Mouse (Mus musculus) heart, embryonic 12.5 days (tissue): ENCODE data around the gene Peli2. TPM values are rescaled to one million over a fixed set of nuclear protein-coding genes. Genes with fewer than 3 reads are reported as not detected.
A peak's percentile ranks its signal among the peaks of the same experiment; 100 is the strongest.

ENCODE experiments used
- ATAC-seq: fragments of 200-750 bp; cut with Nextera tagmentation; 2 replicates; pipeline ENCODE4 v1.8.0; 2017; ENCODE audit warnings: moderate TSS enrichment, moderate library complexity; ENCODE audit not compliant: insufficient number of reproducible peaks, low FRiP score
- H3K27ac ChIP-seq: fragments of 300-500 bp; sonication (generic); 2 replicates; pipeline ENCODE4 v1.5.1; 2016; ENCODE audit warnings: mild to moderate bottlenecking, moderate library complexity; ENCODE audit not compliant: poor library complexity, severe bottlenecking
- H3K27me3 ChIP-seq: fragments of 300-500 bp; sonication (generic); replicated peaks from 2 replicates; pipeline ENCODE4 v1.6.1; 2016; ENCODE audit warnings: mild to moderate bottlenecking, moderate library complexity
- H3K36me3 ChIP-seq: fragments of 300-500 bp; sonication (generic); 2 replicates; pipeline ENCODE4 v1.6.1; 2016; ENCODE audit warnings: mild to moderate bottlenecking, moderate library complexity
- H3K4me1 ChIP-seq: fragments of 300-500 bp; sonication (generic); replicated peaks from 2 replicates; pipeline ENCODE4 v1.6.1; 2016; ENCODE audit warnings: mild to moderate bottlenecking
- H3K4me2 ChIP-seq: fragments of 300-500 bp; sonication (generic); 2 replicates; pipeline ENCODE4 v1.6.1; 2016; ENCODE audit warnings: mild to moderate bottlenecking, moderate library complexity
- H3K4me3 ChIP-seq: fragments of 300-500 bp; sonication (generic); 2 replicates; pipeline ENCODE4 v1.5.1; 2016; ENCODE audit warnings: mild to moderate bottlenecking
- H3K9ac ChIP-seq: fragments of 300-500 bp; sonication (generic); 2 replicates; pipeline ENCODE4 v1.6.1; 2016; ENCODE audit warnings: mild to moderate bottlenecking, moderate library complexity
- H3K9me3 ChIP-seq: fragments of 300-500 bp; sonication (generic); replicated peaks from 2 replicates; pipeline ENCODE4 v1.6.1; 2016; ENCODE audit warnings: mild to moderate bottlenecking, moderate library complexity
- WGBS: fragments of 180-500 bp; shearing (Covaris S2); methylation state at CpG from one replicate; pipeline ENCODE4 v1.1.7; 2016; 5-methylcytosine and 5-hydroxymethylcytosine counted together
- polyA plus RNA-seq: library from polyadenylated mRNA; unstranded; fragments of >200 nt; fragmentation: Nextera tagmentation; extraction: Ambion mirVana; gene quantifications from 2 replicates; pipeline ENCODE4 v1.2.1, GENCODE M21; 2016

The Peli2 gene
- polyA plus RNA-seq, 1 experiment from 2014 or later = 4.3 TPM

- no peak for ATAC-seq
- Histone ChIP-seq H3K4me1 (peaks cover 7% of the 10 kb centered on the region; the same call in 1 of the 2 replicates), H3K36me3 (no peaks in the 10 kb centered on the region), H3K4me2 (no peak overlapping the region), H3K9ac (no peak overlapping the region), H3K4me3 (no peak overlapping the region), H3K27ac (no peak overlapping the region), H3K9me3 (no peaks in the 10 kb centered on the region), H3K27me3 (no peaks in the 10 kb centered on the region)
- WGBS = 71% methylated on average over 12 of the region's 12 CpGs
Measured at GRCm38 (mm10) chr14:48171268-48171667, 50.6 kb downstream of the Peli2 start.

GRCm38 (mm10) chr14:48172026-48172425, 51.4 kb downstream of the Peli2 start:
- H3K9me3 ChIP-seq = no peaks in the 10 kb centered on the region
- H3K27ac ChIP-seq = no peak overlapping the region
- H3K36me3 ChIP-seq = no peaks in the 10 kb centered on the region
- H3K4me1 ChIP-seq = peaks cover 7% of the 10 kb centered on the region; the same call in 1 of the 2 replicates
- peak; percentile 57; the same call in 1 of the 2 replicates for ATAC-seq
- no peaks in the 10 kb centered on the region for H3K27me3 ChIP-seq
- WGBS = 53% methylated on average over 8 of the region's 8 CpGs
- H3K4me2 ChIP-seq = no peak overlapping the region
- no peak overlapping the region for H3K9ac ChIP-seq
- H3K4me3 ChIP-seq = no peak overlapping the region

GRCm38 (mm10) chr14:48172876-48173275, 52.3 kb downstream of the Peli2 start:
- H3K27me3 ChIP-seq = no peaks in the 10 kb centered on the region
- peaks cover 7% of the 10 kb centered on the region; the same call in 1 of the 2 replicates for H3K4me1 ChIP-seq
- ATAC-seq = no peak
- H3K4me3 ChIP-seq = no peak overlapping the region
- no peaks in the 10 kb centered on the region for H3K36me3 ChIP-seq
- no peak overlapping the region for H3K27ac ChIP-seq
- H3K4me2 ChIP-seq = no peak overlapping the region
- H3K9me3 ChIP-seq = no peaks in the 10 kb centered on the region
- H3K9ac ChIP-seq = no peak overlapping the region
- 86% methylated on average over 8 of the region's 8 CpGs for WGBS

- Histone ChIP-seq H3K9ac (no peak overlapping the region), H3K4me2 (no peak overlapping the region), H3K27me3 (no peaks in the 10 kb centered on the region), H3K27ac (no peak overlapping the region), H3K36me3 (no peaks in the 10 kb centered on the region), H3K4me3 (no peak overlapping the region), H3K4me1 (peaks cover 7% of the 10 kb centered on the region; the same call in 1 of the 2 replicates), H3K9me3 (no peaks in the 10 kb centered on the region)
- WGBS = 82% methylated on average over 9 of the region's 9 CpGs
- no peak for ATAC-seq
Measured at GRCm38 (mm10) chr14:48173840-48174239, 53.2 kb downstream of the Peli2 start.

- no peaks in the 10 kb centered on the region for H3K27me3 ChIP-seq
- H3K4me1 ChIP-seq = peaks cover 7% of the 10 kb centered on the region; the same call in 1 of the 2 replicates
- no peak for ATAC-seq
- H3K4me3 ChIP-seq = no peak overlapping the region
- H3K4me2 ChIP-seq = no peak overlapping the region
- H3K9ac ChIP-seq = no peak overlapping the region
- no peaks in the 10 kb centered on the region for H3K9me3 ChIP-seq
- H3K27ac ChIP-seq = no peak overlapping the region
- 83% methylated on average over 4 of the region's 4 CpGs for whole genome bisulfite sequencing
- no peaks in the 10 kb centered on the region for H3K36me3 ChIP-seq
Measured at GRCm38 (mm10) chr14:48174356-48174755, 53.7 kb downstream of the Peli2 start.

- ATAC-seq = no peak
- Histone ChIP-seq H3K27ac (no peak overlapping the region), H3K4me3 (no peak overlapping the region), H3K9ac (no peak overlapping the region), H3K4me1 (peaks cover 7% of the 10 kb centered on the region; the same call in 1 of the 2 replicates), H3K4me2 (no peak overlapping the region), H3K27me3 (no peaks in the 10 kb centered on the region), H3K9me3 (no peaks in the 10 kb centered on the region), H3K36me3 (no peaks in the 10 kb centered on the region)
- 83% methylated on average over 8 of the region's 8 CpGs for WGBS
Measured at GRCm38 (mm10) chr14:48175115-48175514, 54.5 kb downstream of the Peli2 start.

- H3K9me3 ChIP-seq = peaks cover 20% of the 10 kb centered on the region
- H3K4me3 ChIP-seq = no peak overlapping the region
- H3K9ac ChIP-seq = no peak overlapping the region
- H3K4me1 ChIP-seq = no peaks in the 10 kb centered on the region
- H3K27me3 ChIP-seq = no peaks in the 10 kb centered on the region
- H3K36me3 ChIP-seq = no peaks in the 10 kb centered on the region; the same call in 1 of the 2 replicates
- H3K27ac ChIP-seq = no peak overlapping the region
- 63% methylated on average over 15 of the region's 15 CpGs for WGBS
- ATAC-seq = no peak
- no peak overlapping the region for H3K4me2 ChIP-seq
Measured at GRCm38 (mm10) chr14:48178304-48178995, 57.8 kb downstream of the Peli2 start.

- ATAC-seq = no peak
- H3K27me3 ChIP-seq = no peaks in the 10 kb centered on the region
- WGBS = 80% methylated on average over 8 of the region's 8 CpGs
Measured at GRCm38 (mm10) chr14:48179021-48179420, 58.4 kb downstream of the Peli2 start.

GRCm38 (mm10) chr14:48186302-48186701, 65.7 kb downstream of the Peli2 start:
- ATAC-seq = no peak
- H3K27me3 ChIP-seq = 0 out of 2 replicates have a peak, but pooled peaks cover 4% of the 10 kb centered on the region
- WGBS = 63% methylated on average over 6 of the region's 6 CpGs
- 0 out of 2 replicates have a peak, but pooled peaks cover 2% of the 10 kb centered on the region for H3K4me1 ChIP-seq
- no peak overlapping the region for H3K4me3 ChIP-seq
- no peak overlapping the region for H3K9ac ChIP-seq
- H3K27ac ChIP-seq = no peak overlapping the region
- no peak overlapping the region for H3K4me2 ChIP-seq
- peaks cover 4% of the 10 kb centered on the region; the same call in 1 of the 2 replicates for H3K36me3 ChIP-seq
- H3K9me3 ChIP-seq = peaks cover 17% of the 10 kb centered on the region

More at GRCm38 (mm10) chr14:48179021-48179420, 58.4 kb downstream of the Peli2 start:
- no peaks in the 10 kb centered on the region; the same call in 1 of the 2 replicates for H3K36me3 ChIP-seq
- no peak overlapping the region for H3K4me2 ChIP-seq
- no peaks in the 10 kb centered on the region for H3K4me1 ChIP-seq
- H3K9me3 ChIP-seq = peaks cover 20% of the 10 kb centered on the region
- no peak overlapping the region for H3K4me3 ChIP-seq
- no peak overlapping the region for H3K27ac ChIP-seq
- H3K9ac ChIP-seq = no peak overlapping the region

- Histone ChIP-seq H3K27me3 (0 out of 2 replicates have a peak, but pooled peaks cover 4% of the 10 kb centered on the region), H3K4me3 (no peak overlapping the region), H3K27ac (no peak overlapping the region), H3K9ac (no peak overlapping the region), H3K9me3 (peaks cover 12% of the 10 kb centered on the region), H3K4me1 (0 out of 2 replicates have a peak, but pooled peaks cover 2% of the 10 kb centered on the region), H3K4me2 (no peak overlapping the region), H3K36me3 (peaks cover 4% of the 10 kb centered on the region; the same call in 1 of the 2 replicates)
- no peak for ATAC-seq
- 62% methylated on average over 9 of the region's 9 CpGs for WGBS
Measured at GRCm38 (mm10) chr14:48187100-48187499, 66.5 kb downstream of the Peli2 start.

- 0 out of 2 replicates have a peak, but pooled peaks cover 4% of the 10 kb centered on the region for H3K36me3 ChIP-seq
- no peak overlapping the region for H3K4me3 ChIP-seq
- no peak overlapping the region for H3K27ac ChIP-seq
- ATAC-seq = no peak
- H3K4me1 ChIP-seq = peaks cover 5% of the 10 kb centered on the region
- 47% methylated on average over 8 of the region's 8 CpGs for WGBS
- H3K4me2 ChIP-seq = no peak overlapping the region
- H3K9ac ChIP-seq = no peak overlapping the region
- H3K9me3 ChIP-seq = no peaks in the 10 kb centered on the region
- H3K27me3 ChIP-seq = 0 out of 2 replicates have a peak, but pooled peaks cover 5% of the 10 kb centered on the region
Measured at GRCm38 (mm10) chr14:48189330-48189729, 68.7 kb downstream of the Peli2 start.
